Mouse (Mus musculus) MEL (cell line): ENCODE measurements at regions not wholly inside any gene's neighbourhood (a gene's known extent, or its start where the extent isn't known, plus 50 kb on each side); places are given as distances from the start of the nearest gene placed in this dataset.

Experiments
- DNase-seq: peaks from one replicate; pipeline ENCODE4 v3.0.0; 2011; ENCODE audit warnings: low read depth, low spot score
- H3K27ac ChIP-seq: 2 replicates; pipeline ENCODE4 v1.5.1; 2012; ENCODE audit warnings: low read depth, mild to moderate bottlenecking, control low read depth, low read length, moderate library complexity; ENCODE audit not compliant: control insufficient read depth
- H3K27me3 ChIP-seq, 2 experiments: fragments of 150-350 bp in 1 of 2; sonication (generic) in 1 of 2; 2 replicates each; pipeline ENCODE4 v1.6.1; 2012; ENCODE audit warnings: low read length in 2 of 2, mild to moderate bottlenecking in 2 of 2, improper control_type of control experiment in 1 of 2, moderate library complexity in 1 of 2; ENCODE audit not compliant: insufficient read depth in 2 of 2, control insufficient read depth in 1 of 2
- H3K36me3 ChIP-seq, 2 experiments: 2 replicates each; pipeline ENCODE4 v1.6.1; 2012 to 2014; ENCODE audit warnings: low read length in 2 of 2, improper control_type of control experiment in 1 of 2, inconsistent platforms in 1 of 2, mild to moderate bottlenecking in 1 of 2; ENCODE audit not compliant: insufficient read depth in 2 of 2, control insufficient read depth in 1 of 2
- H3K4me1 ChIP-seq, 2 experiments: fragments of 150-350 bp in 1 of 2; sonication (generic) in 1 of 2; 2 replicates each; pipeline ENCODE4 v1.6.1; 2012; ENCODE audit warnings: low read length in 2 of 2, improper control_type of control experiment in 1 of 2, mild to moderate bottlenecking in 1 of 2; ENCODE audit not compliant: insufficient read depth in 2 of 2, control insufficient read depth in 1 of 2
- H3K4me3 ChIP-seq, 2 experiments: fragments of 150-350 bp in 1 of 2; sonication (generic) in 1 of 2; 2 replicates each; pipeline ENCODE4 v1.5.1; 2012; ENCODE audit warnings: low read depth in 2 of 2, low read length in 2 of 2, mild to moderate bottlenecking in 2 of 2, moderate library complexity in 2 of 2, control low read depth in 1 of 2, improper control_type of control experiment in 1 of 2; ENCODE audit not compliant: control insufficient read depth in 1 of 2, insufficient read depth in 1 of 2
- H3K79me2 ChIP-seq: 2 replicates; pipeline ENCODE4 v1.6.1; 2012; ENCODE audit warnings: mild to moderate bottlenecking, low read length, moderate library complexity; ENCODE audit not compliant: control insufficient read depth, poor library complexity, insufficient read depth
- H3K9ac ChIP-seq: 2 replicates; pipeline ENCODE4 v1.6.1; 2012; ENCODE audit warnings: low read depth, mild to moderate bottlenecking, control low read depth, low read length, moderate library complexity; ENCODE audit not compliant: control insufficient read depth, poor library complexity, severe bottlenecking
- H3K9me3 ChIP-seq: fragments of 150-350 bp; sonication (generic); replicated peaks from 2 replicates; pipeline ENCODE4 v1.6.1; 2012; ENCODE audit warnings: mild to moderate bottlenecking, low read length, improper control_type of control experiment, moderate library complexity; ENCODE audit not compliant: insufficient read depth
- CHD2 ChIP-seq: IDR thresholded peaks from 2 replicates; pipeline ENCODE4 v1.6.1; 2011; ENCODE audit warnings: low read length, improper control_type of control experiment
- ELF1 ChIP-seq: IDR thresholded peaks from 2 replicates; pipeline ENCODE4 v1.6.1; 2014; ENCODE audit warnings: low read depth, mild to moderate bottlenecking, inconsistent platforms, low read length, improper control_type of control experiment, moderate library complexity
- KAT2A ChIP-seq: conservative IDR thresholded peaks from 2 replicates; pipeline ENCODE4 v1.6.1; 2012; ENCODE audit warnings: low read depth, low read length, improper control_type of control experiment, inconsistent platforms
- MAX ChIP-seq: IDR thresholded peaks from 2 replicates; pipeline ENCODE4 v1.6.1; 2011; ENCODE audit warnings: low read length, improper control_type of control experiment
- MEF2A ChIP-seq: IDR thresholded peaks from 2 replicates; pipeline ENCODE4 v1.6.1; 2014; ENCODE audit warnings: low read depth, mild to moderate bottlenecking, inconsistent platforms, low read length, improper control_type of control experiment; ENCODE audit not compliant: poor library complexity, insufficient replicate concordance, severe bottlenecking; ENCODE audit errors: extremely low read depth
- MYB ChIP-seq: IDR thresholded peaks from 2 replicates; pipeline ENCODE4 v1.6.1; 2011; ENCODE audit warnings: mild to moderate bottlenecking, low read depth, low read length, improper control_type of control experiment
- MYC ChIP-seq: IDR thresholded peaks from 2 replicates; pipeline ENCODE4 v1.6.1; 2011; ENCODE audit warnings: low read depth, mild to moderate bottlenecking, low read length, improper control_type of control experiment, moderate library complexity
- POLR2AphosphoS5 ChIP-seq: IDR thresholded peaks from 2 replicates; pipeline ENCODE4 v1.6.1; 2012; ENCODE audit warnings: low read depth, borderline replicate concordance, mild to moderate bottlenecking, inconsistent platforms, low read length, moderate library complexity, mixed read lengths
- USF1 ChIP-seq: IDR thresholded peaks from 2 replicates; pipeline ENCODE4 v1.6.1; 2014; ENCODE audit warnings: low read depth, mild to moderate bottlenecking, inconsistent platforms, low read length, improper control_type of control experiment, moderate library complexity
- ZNF384 ChIP-seq: IDR thresholded peaks from 2 replicates; pipeline ENCODE4 v1.6.1; 2012; ENCODE audit warnings: low read depth, mild to moderate bottlenecking, inconsistent platforms, low read length, improper control_type of control experiment

GRCm38 (mm10) chr9:61297385-61297784 lies 74.8 kb upstream of the Tle3 start:
- Histone ChIP-seq H3K9me3 (no peaks in the 10 kb centered on the region), H3K27me3 (no peaks in the 10 kb centered on the region; a peak in 1 of 4 replicates), H3K9ac (no peak overlapping the region), H3K4me1 (peaks cover 0 to 9% of the 10 kb centered on the region in 2 experiments; a peak in 3 of 4 replicates), H3K27ac (no peak overlapping the region), H3K4me3 (no peak overlapping the region), H3K36me3 (peaks cover 0 to 7% of the 10 kb centered on the region in 2 experiments; a peak in 2 of 4 replicates), H3K79me2 (no peaks in the 10 kb centered on the region)
- TF ChIP-seq USF1: no peak
- TF ChIP-seq MYC: no peak
- TF ChIP-seq POLR2AphosphoS5: no peak
- no peak for DNase-seq

- peaks cover 0 to 9% of the 10 kb centered on the region in 2 experiments; a peak in 3 of 4 replicates for H3K4me1 ChIP-seq
- no peak overlapping the region for H3K4me3 ChIP-seq
- no peaks in the 10 kb centered on the region for H3K9me3 ChIP-seq
- H3K79me2 ChIP-seq: no peaks in the 10 kb centered on the region
- TF ChIP-seq ZNF384 (peak; percentile 67; the same call in 1 of the 2 replicates), ELF1 (peak; percentile 48; the same call in 1 of the 2 replicates), MYB (no peak), MEF2A (no peak)
- H3K36me3 ChIP-seq: peaks cover 0 to 7% of the 10 kb centered on the region in 2 experiments; a peak in 2 of 4 replicates
- H3K27ac ChIP-seq: no peak overlapping the region
- H3K27me3 ChIP-seq: no peaks in the 10 kb centered on the region
- DNase-seq: peak; percentile 62
- H3K9ac ChIP-seq: no peak overlapping the region
Measured at GRCm38 (mm10) chr9:61299873-61300560, 72.1 kb upstream of the Tle3 start.

- H3K36me3 ChIP-seq: peaks cover 0 to 7% of the 10 kb centered on the region in 2 experiments; a peak in 2 of 4 replicates
- TF ChIP-seq CHD2: no peak
- TF ChIP-seq KAT2A: no peak
- no peak for TF ChIP-seq MAX
Measured at GRCm38 (mm10) chr9:61301070-61301469, 71.1 kb upstream of the Tle3 start.

More at GRCm38 (mm10) chr9:61301070-61301469, 71.1 kb upstream of the Tle3 start:
- Histone ChIP-seq H3K79me2 (no peaks in the 10 kb centered on the region), H3K27me3 (no peaks in the 10 kb centered on the region), H3K27ac (no peak overlapping the region), H3K9ac (no peak overlapping the region), H3K4me1 (peaks cover 0 to 9% of the 10 kb centered on the region in 2 experiments; a peak in 3 of 4 replicates), H3K9me3 (no peaks in the 10 kb centered on the region), H3K4me3 (no peak overlapping the region)
- no peak for DNase-seq
